ENCODE assay signal across 12 mouse cellular contexts in the genomic region with DNA sequence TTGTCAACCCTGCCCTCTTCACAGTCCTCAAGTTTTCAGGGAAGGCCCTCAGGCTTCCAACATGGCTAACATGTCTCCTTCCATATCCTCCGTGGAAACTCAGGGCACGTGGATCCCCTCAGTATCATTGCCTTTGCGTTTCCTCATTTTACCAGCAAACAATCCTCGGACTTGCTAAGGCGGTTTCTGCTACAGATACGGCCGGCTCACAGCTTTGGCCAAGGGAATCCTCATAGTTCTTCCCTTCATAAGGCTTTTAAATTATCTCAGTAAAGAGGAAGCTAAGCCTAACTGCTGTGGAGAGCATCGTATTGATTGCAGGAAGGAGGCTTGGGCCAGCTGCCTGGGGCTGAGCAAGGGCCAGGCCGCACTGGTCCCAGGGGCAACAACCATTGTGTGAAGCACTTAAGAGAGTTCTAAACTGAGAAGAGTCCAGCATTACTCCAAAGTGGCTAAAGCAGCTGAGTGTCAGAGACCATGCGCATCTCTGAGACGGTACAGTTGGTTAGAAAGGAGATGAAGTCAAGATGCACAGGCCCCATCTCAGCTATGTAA. TPM values are rescaled to one million over a fixed set of nuclear protein-coding genes. Genes with fewer than 3 reads are reported as not detected.
"Had no signal": no experiment of that assay in that cellular context is flagged by ENCODE, and none has a peak within 500 bp of the region (broad histone marks: within the 10 kb centered on the region; RNA-seq: fewer than 3 reads in every experiment).

No protein-coding gene starts in this region.

- H3K27ac ChIP-seq: limb, embryonic 13.5 days; liver, embryonic 14.5 days; midbrain, embryonic 13.5 days had no signal

- DNase-seq: kidney, postnatal 10 days; left cerebral cortex, postnatal 4 days; lung, adult 18-20 months; lung, postnatal 36 days; right cerebral cortex, adult 18-20 months; right cerebral cortex, postnatal 25 days; thymus, adult 18-20 months; thymus, postnatal 14 days had no signal

- H3K4me3 ChIP-seq: limb, embryonic 13.5 days; midbrain, embryonic 13.5 days had no signal

RNA-seq across cellular contexts. Expression of a gene that starts 49.3 kb away (rescaled TPM):
- total RNA-seq: megakaryocyte progenitor cell, adult 5-6 weeks had no signal
